Mouse (Mus musculus) lung, adult 18-20 months (tissue): Measurements from ENCODE around the gene Olfr890.
"Not testable (repeated sequence)": the region's sequence is repeated elsewhere in the genome, so short reads cannot be mapped to it uniquely, and the experiment has no call there.

ENCODE experiments used
- DNase-seq, 2 experiments: peaks; one replicate each; pipeline ENCODE4 v3.0.0; 2022; ENCODE audit warnings: mixed read lengths in 2 of 2

The Olfr890 gene

GRCm38 (mm10) chr9:38142217-38142616 lies at the start of gene Olfr890:
Gene Olfr890, plus strand, starts transcription at chr9:38142517.
- no peak for DNase-seq

GRCm38 (mm10) chr9:38107828-38108227 lies 34.5 kb upstream of the Olfr890 start, which contains the start of gene Olfr888:
Gene Olfr888, plus strand, starts transcription at chr9:38108128.
- no peak for DNase-seq

- no peak for DNase-seq
Observed at GRCm38 (mm10) chr9:38114898-38115297, 27.4 kb upstream of the Olfr890 start, which contains the start of gene Olfr889. Gene Olfr889, plus strand, starts transcription at chr9:38115198.

- DNase-seq = not testable (repeated sequence)
Observed at GRCm38 (mm10) chr9:38168341-38168740, 26.0 kb downstream of the Olfr890 start.

- DNase-seq = no peak
Observed at GRCm38 (mm10) chr9:38180721-38181120, 38.4 kb downstream of the Olfr890 start, which contains the start of gene Olfr891. Gene Olfr891, minus strand, starts transcription at chr9:38180821.
